Mouse (Mus musculus) liver, embryonic 14.5 days (tissue): Measurements from ENCODE around the gene Ccdc181. TPM values are rescaled to one million over a fixed set of nuclear protein-coding genes. Genes with fewer than 3 reads are reported as not detected.
A peak's percentile ranks its signal among the peaks of the same experiment; 100 is the strongest.

Experiments
- ATAC-seq: fragments of 200-750 bp; cut with Nextera tagmentation; 2 replicates; pipeline ENCODE4 v1.8.0; 2017; ENCODE audit warnings: moderate number of reproducible peaks, mild to moderate bottlenecking, moderate library complexity; ENCODE audit not compliant: insufficient read depth
- DNase-seq, 3 experiments: peaks; one replicate each; pipeline ENCODE4 v3.0.0-alpha.2; 2012 to 2013; ENCODE audit warnings: low read depth in 3 of 3, low spot score in 3 of 3
- H3K27ac ChIP-seq: fragments of 300-500 bp; sonication (generic); 2 replicates; pipeline ENCODE4 v1.5.1; 2014; ENCODE audit warnings: moderate library complexity, mild to moderate bottlenecking, control low read depth, inconsistent platforms
- H3K27me3 ChIP-seq: fragments of 300-500 bp; sonication (generic); 2 replicates; pipeline ENCODE4 v1.6.1; 2014; ENCODE audit warnings: mild to moderate bottlenecking, low read length, moderate library complexity; ENCODE audit not compliant: control insufficient read depth, insufficient read depth
- H3K36me3 ChIP-seq: fragments of 300-500 bp; sonication (generic); replicated peaks from 2 replicates; pipeline ENCODE4 v1.6.1; 2014; ENCODE audit warnings: low read depth; ENCODE audit not compliant: control insufficient read depth, insufficient read depth
- H3K4me1 ChIP-seq, 2 experiments: fragments of 200-500 bp in 1 of 2; fragments of 300-500 bp in 1 of 2; sonication (generic) in 1 of 2; replicated peaks; 2 replicates each; pipeline ENCODE4 v1.6.1; 2012 to 2014; ENCODE audit warnings: antibody characterized with exemption in 1 of 2, inconsistent platforms in 1 of 2, low read length in 1 of 2; ENCODE audit not compliant: control insufficient read depth in 2 of 2, insufficient read depth in 2 of 2
- H3K4me2 ChIP-seq: fragments of 300-500 bp; sonication (generic); 2 replicates; pipeline ENCODE4 v1.6.1; 2014; ENCODE audit warnings: low read depth, mild to moderate bottlenecking, control low read depth, moderate library complexity
- H3K4me3 ChIP-seq, 2 experiments: fragments of 200-500 bp in 1 of 2; fragments of 300-500 bp in 1 of 2; sonication (generic) in 1 of 2; 2 replicates each; pipeline ENCODE4 v1.5.1; 2012 to 2014; ENCODE audit warnings: low read depth in 2 of 2, low read length in 2 of 2, mild to moderate bottlenecking in 2 of 2, control low read depth in 1 of 2, inconsistent platforms in 1 of 2, moderate library complexity in 1 of 2; ENCODE audit not compliant: insufficient read depth in 1 of 2
- H3K9ac ChIP-seq: fragments of 300-500 bp; sonication (generic); replicated peaks from 2 replicates; pipeline ENCODE4 v1.6.1; 2014; ENCODE audit warnings: mild to moderate bottlenecking, control low read depth, moderate library complexity
- H3K9me3 ChIP-seq: fragments of 300-500 bp; sonication (generic); 2 replicates; pipeline ENCODE4 v1.6.1; 2016; ENCODE audit warnings: low read length, mixed read lengths; ENCODE audit not compliant: control insufficient read depth
- CTCF ChIP-seq: IDR thresholded peaks from 2 replicates; pipeline ENCODE4 v1.5.1; 2016; ENCODE audit warnings: antibody characterized with exemption, low read depth, control low read depth
- EP300 ChIP-seq: IDR thresholded peaks from 2 replicates; pipeline ENCODE4 v1.6.1; 2016; ENCODE audit warnings: antibody characterized with exemption, low read depth
- WGBS: fragments of 180-500 bp; shearing (Covaris S2); extraction: QIAGEN DNeasy Blood & Tissue Kit; methylation state at CpG from one replicate; pipeline ENCODE4 v1.1.7; 2014; ENCODE audit not compliant: insufficient replicate concordance; 5-methylcytosine and 5-hydroxymethylcytosine counted together
- polyA plus RNA-seq, 2 experiments: library from polyadenylated mRNA; depleted of rRNA in 1 of 2; stranded (reverse) in 1 of 2; unstranded in 1 of 2; fragments of >200 nt; fragmentation: Nextera tagmentation in 1 of 2; extraction: Ambion mirVana in 1 of 2; gene quantifications; 2 replicates each; pipeline versions ENCODE4 v1.2.1 to v1.2.3; 2012 to 2014

Gene Ccdc181
- polyA plus RNA-seq, 2 experiments = 1.8 to 2.3 TPM

DNA sequence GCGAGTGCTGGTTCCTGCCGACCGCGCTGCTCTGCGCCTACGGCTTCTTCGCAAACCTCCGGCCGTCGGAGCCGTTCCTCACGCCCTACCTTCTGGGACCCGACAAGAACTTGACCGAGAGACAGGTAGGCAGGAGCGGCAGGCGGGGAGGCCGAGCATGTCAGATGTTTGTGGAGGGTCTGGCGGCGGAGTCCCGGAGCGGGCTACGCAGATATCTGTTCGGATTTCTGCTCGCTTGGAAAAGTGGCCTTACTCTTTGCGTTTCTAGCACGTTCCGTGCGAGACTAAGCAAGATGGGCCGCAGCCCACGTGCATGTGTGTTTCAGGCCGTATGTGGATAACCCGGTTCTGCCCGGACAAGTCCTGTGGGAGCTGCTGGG lies 26.1 kb upstream of the Ccdc181 start:
- Histone ChIP-seq H3K4me1 (peaks cover 22 to 24% of the 10 kb centered on the region in 2 experiments), H3K4me3 (peak overlapping the region; percentile 77 to 91), H3K27ac (peak overlapping the region; percentile 69), H3K36me3 (no peaks in the 10 kb centered on the region), H3K27me3 (no peaks in the 10 kb centered on the region), H3K9me3 (no peaks in the 10 kb centered on the region), H3K9ac (peak overlapping the region; percentile 87), H3K4me2 (peak overlapping the region; percentile 91)
- TF ChIP-seq EP300 = no peak
- no peak for TF ChIP-seq CTCF
- peak; percentile 24 for ATAC-seq
- WGBS = under 1% methylated on average over 33 of the region's 33 CpGs
- peak in 1 of 3 experiments; percentile 9 for DNase-seq

- no peaks in the 10 kb centered on the region for H3K36me3 ChIP-seq
- 41% methylated on average over 8 of the region's 8 CpGs for WGBS
- peak overlapping the region; percentile 87 for H3K9ac ChIP-seq
- H3K27ac ChIP-seq = peak overlapping the region; percentile 35
- DNase-seq = peak; percentile 37 to 52 (median 42)
- H3K9me3 ChIP-seq = no peaks in the 10 kb centered on the region
- peaks cover 28 to 31% of the 10 kb centered on the region in 2 experiments for H3K4me1 ChIP-seq
- no peak for ATAC-seq
- H3K4me3 ChIP-seq = peak overlapping the region; percentile 77 to 91
- no peaks in the 10 kb centered on the region for H3K27me3 ChIP-seq
- no peak for TF ChIP-seq CTCF
- no peak for TF ChIP-seq EP300
- peak overlapping the region; percentile 91 for H3K4me2 ChIP-seq
These were observed 24.8 kb upstream of the Ccdc181 start for GRCm38 (mm10) chr1:164250391-164251150.

DNA sequence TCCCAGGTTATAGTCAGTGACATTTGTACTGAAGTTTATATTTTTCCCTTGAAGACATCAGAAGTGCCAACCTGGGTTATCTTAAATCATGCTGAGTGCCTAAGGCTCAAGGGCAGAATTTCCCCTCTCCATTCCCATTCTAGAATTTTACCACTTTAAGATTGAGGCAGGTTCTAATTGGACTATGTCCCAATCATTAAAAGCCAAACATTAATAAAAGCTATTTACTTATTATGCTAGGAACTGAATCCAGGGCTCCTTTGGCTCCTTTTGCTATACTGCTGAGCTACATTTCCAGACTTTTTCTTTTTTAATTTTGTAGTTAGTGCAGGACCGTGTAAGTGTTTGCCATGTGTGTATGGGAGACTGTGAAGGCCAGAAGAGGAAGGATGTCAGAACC lies 23.9 kb upstream of the Ccdc181 start:
- TF ChIP-seq CTCF (no peak), EP300 (no peak)
- Histone ChIP-seq H3K9me3 (no peaks in the 10 kb centered on the region), H3K27me3 (no peaks in the 10 kb centered on the region), H3K4me2 (peak overlapping the region; percentile 91), H3K36me3 (no peaks in the 10 kb centered on the region), H3K9ac (no peak overlapping the region), H3K4me1 (peaks cover 28 to 31% of the 10 kb centered on the region in 2 experiments), H3K27ac (no peak overlapping the region), H3K4me3 (peak overlapping the region in 1 of 2 experiments; percentile 91; a peak in 2 of 4 replicates)
- no peak for ATAC-seq
- DNase-seq = no peak
- 48% methylated on average over 1 of the region's 1 CpGs for whole genome bisulfite sequencing

DNA sequence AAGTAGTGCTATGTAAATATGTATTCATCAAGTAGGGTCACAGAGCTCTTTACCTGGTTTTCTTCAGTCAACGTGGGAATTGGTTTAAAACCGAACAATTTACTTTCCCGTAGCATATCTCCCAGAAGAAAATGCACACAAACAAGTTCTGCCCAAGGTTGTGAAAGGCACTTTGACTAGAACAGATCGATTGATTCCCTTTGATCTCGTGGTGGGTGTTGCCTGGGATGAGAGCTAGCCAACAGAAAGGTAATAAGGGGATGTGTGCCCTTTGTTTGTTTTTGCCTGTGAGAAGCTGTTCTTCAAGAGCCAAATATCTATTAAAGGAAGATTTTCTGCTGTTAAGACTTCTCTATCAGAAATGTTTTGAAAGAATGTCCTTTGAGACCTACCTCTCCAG lies 22.8 kb upstream of the Ccdc181 start:
- Histone ChIP-seq H3K36me3 (peaks cover 2% of the 10 kb centered on the region; the same call in 1 of the 2 replicates), H3K4me2 (peak overlapping the region; percentile 91; the same call in 1 of the 2 replicates), H3K9ac (no peak overlapping the region), H3K4me3 (no peak overlapping the region), H3K9me3 (no peaks in the 10 kb centered on the region), H3K27me3 (no peaks in the 10 kb centered on the region), H3K4me1 (peaks cover 28 to 31% of the 10 kb centered on the region in 2 experiments), H3K27ac (no peak overlapping the region)
- ATAC-seq = no peak
- WGBS = 59% methylated on average over 5 of the region's 5 CpGs
- TF ChIP-seq CTCF = no peak
- TF ChIP-seq EP300 = no peak
- no peak for DNase-seq

DNA sequence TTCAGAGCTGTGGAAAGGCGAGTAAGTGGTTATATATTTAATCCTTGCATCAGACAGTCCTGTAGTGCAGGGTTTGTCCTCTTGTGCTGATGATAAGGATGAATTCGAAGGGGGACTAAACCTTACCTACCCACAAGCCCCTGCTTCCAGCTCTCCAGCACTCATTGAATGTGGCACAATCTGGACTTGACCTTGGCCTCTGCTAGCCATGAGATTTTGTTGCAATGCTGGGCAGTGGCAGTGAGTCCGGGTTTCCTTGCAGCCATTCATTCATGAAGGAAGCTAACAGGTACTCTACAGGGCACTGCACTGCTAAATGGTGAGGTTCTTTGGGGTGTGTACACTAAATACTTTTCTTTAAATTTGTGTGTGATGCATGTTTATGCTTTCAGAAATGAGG lies 20.5 kb upstream of the Ccdc181 start:
- ATAC-seq (no peak), DNase-seq (no peak)
- Histone ChIP-seq H3K9me3 (no peaks in the 10 kb centered on the region), H3K9ac (no peak overlapping the region), H3K27ac (no peak overlapping the region), H3K36me3 (peaks cover 2% of the 10 kb centered on the region; the same call in 1 of the 2 replicates), H3K4me3 (no peak overlapping the region), H3K4me1 (peaks cover 19 to 25% of the 10 kb centered on the region in 2 experiments), H3K4me2 (no peak overlapping the region), H3K27me3 (no peaks in the 10 kb centered on the region)
- 27% methylated on average over 3 of the region's 3 CpGs for WGBS
- TF ChIP-seq EP300 (no peak), CTCF (no peak)
